Mouse (Mus musculus): ENCODE results near the gene E2f6. TPM values are rescaled to one million over a fixed set of nuclear protein-coding genes. Genes with fewer than 3 reads are reported as not detected.

The E2f6 gene
- polyA plus RNA-seq, 1 experiment from 2014 or later = 65.4 TPM

GRCm38 (mm10) chr12:16781034-16781746 is 29.6 kb upstream of the E2f6 start:
- H3K27me3 ChIP-seq (ENCODE audit: insufficient read depth, poor library complexity, severe bottlenecking) = no peaks in the 10 kb centered on the region
- no peak overlapping the region for H3K27ac ChIP-seq
- DNase-seq (ENCODE audit: low spot score) = no peak
- H3K4me3 ChIP-seq = no peak overlapping the region
- no peaks in the 10 kb centered on the region for H3K9me3 ChIP-seq
- H3K4me1 ChIP-seq (replicated peaks) = peaks cover 14% of the 10 kb centered on the region
- H3K36me3 ChIP-seq = peaks cover 70% of the 10 kb centered on the region
- 88% methylated on average over 14 of the region's 14 CpGs for WGBS

GRCm38 (mm10) chr12:16788600-16788999 is 22.2 kb upstream of the E2f6 start:
- H3K9me3 ChIP-seq = no peaks in the 10 kb centered on the region
- WGBS = 50% methylated on average over 2 of the region's 2 CpGs

GRCm38 (mm10) chr12:16789199-16789598 is 21.6 kb upstream of the E2f6 start:
- Histone ChIP-seq H3K36me3 (peaks cover 53% of the 10 kb centered on the region), H3K4me1 (replicated peaks) (peaks cover 49% of the 10 kb centered on the region), H3K27ac (peak overlapping the region; percentile 89), H3K4me3 (no peak overlapping the region), H3K9me3 (no peaks in the 10 kb centered on the region), H3K27me3 (ENCODE audit: insufficient read depth, poor library complexity, severe bottlenecking) (no peaks in the 10 kb centered on the region)
- 3% methylated on average over 1 of the region's 1 CpGs for WGBS
- no peak for DNase-seq (ENCODE audit: low spot score)

More at GRCm38 (mm10) chr12:16788600-16788999, 22.2 kb upstream of the E2f6 start:
- peaks cover 49% of the 10 kb centered on the region for H3K4me1 ChIP-seq (replicated peaks)
- DNase-seq (ENCODE audit: low spot score) = no peak
- peak overlapping the region; percentile 89 for H3K27ac ChIP-seq
- H3K4me3 ChIP-seq = no peak overlapping the region
- peaks cover 53% of the 10 kb centered on the region for H3K36me3 ChIP-seq
- no peaks in the 10 kb centered on the region for H3K27me3 ChIP-seq (ENCODE audit: insufficient read depth, poor library complexity, severe bottlenecking)

- peak; percentile 90 for DNase-seq (ENCODE audit: low spot score)
- no peaks in the 10 kb centered on the region for H3K27me3 ChIP-seq (ENCODE audit: insufficient read depth, poor library complexity, severe bottlenecking)
- H3K36me3 ChIP-seq = peaks cover 53% of the 10 kb centered on the region
- H3K4me3 ChIP-seq = peak overlapping the region; percentile 27
- peak overlapping the region; percentile 89 for H3K27ac ChIP-seq
- WGBS = 2% methylated on average over 4 of the region's 4 CpGs
- peaks cover 54% of the 10 kb centered on the region for H3K4me1 ChIP-seq (replicated peaks)
- no peaks in the 10 kb centered on the region for H3K9me3 ChIP-seq
Measured at GRCm38 (mm10) chr12:16789756-16790155, 21.0 kb upstream of the E2f6 start.

GRCm38 (mm10) chr12:16790456-16790855 is 20.3 kb upstream of the E2f6 start:
- Histone ChIP-seq H3K36me3 (peaks cover 53% of the 10 kb centered on the region), H3K4me3 (peak overlapping the region; percentile 29), H3K4me1 (replicated peaks) (peaks cover 57% of the 10 kb centered on the region), H3K27me3 (ENCODE audit: insufficient read depth, poor library complexity, severe bottlenecking) (no peaks in the 10 kb centered on the region), H3K27ac (peak overlapping the region; percentile 89), H3K9me3 (no peaks in the 10 kb centered on the region)
- peak; percentile 40 for DNase-seq (ENCODE audit: low spot score)
- WGBS = 35% methylated on average over 4 of the region's 4 CpGs

GRCm38 (mm10) chr12:16793371-16793770 is 17.4 kb upstream of the E2f6 start:
- whole genome bisulfite sequencing = 82% methylated on average over 4 of the region's 4 CpGs
- no peak for DNase-seq (ENCODE audit: low spot score)
- H3K4me3 ChIP-seq = no peak overlapping the region
- H3K27ac ChIP-seq = no peak overlapping the region
- H3K4me1 ChIP-seq (replicated peaks) = peaks cover 58% of the 10 kb centered on the region
- no peaks in the 10 kb centered on the region for H3K9me3 ChIP-seq
- no peaks in the 10 kb centered on the region for H3K27me3 ChIP-seq (ENCODE audit: insufficient read depth, poor library complexity, severe bottlenecking)
- peaks cover 50% of the 10 kb centered on the region for H3K36me3 ChIP-seq

- 88% methylated on average over 3 of the region's 3 CpGs for WGBS
- H3K36me3 ChIP-seq = peaks cover 50% of the 10 kb centered on the region
- peaks cover 54% of the 10 kb centered on the region for H3K4me1 ChIP-seq (replicated peaks)
- DNase-seq (ENCODE audit: low spot score) = no peak
- H3K9me3 ChIP-seq = no peaks in the 10 kb centered on the region
- no peak overlapping the region for H3K27ac ChIP-seq
- no peak overlapping the region for H3K4me3 ChIP-seq
- no peaks in the 10 kb centered on the region for H3K27me3 ChIP-seq (ENCODE audit: insufficient read depth, poor library complexity, severe bottlenecking)
Measured at GRCm38 (mm10) chr12:16795781-16796180, 15.0 kb upstream of the E2f6 start.

GRCm38 (mm10) chr12:16798894-16799293 is 11.9 kb upstream of the E2f6 start:
- H3K9me3 ChIP-seq = no peaks in the 10 kb centered on the region
- H3K36me3 ChIP-seq = peaks cover 32% of the 10 kb centered on the region
- H3K27ac ChIP-seq = peak overlapping the region; percentile 98
- 27% methylated on average over 3 of the region's 3 CpGs for WGBS
- H3K27me3 ChIP-seq (ENCODE audit: insufficient read depth, poor library complexity, severe bottlenecking) = no peaks in the 10 kb centered on the region
- DNase-seq (ENCODE audit: low spot score) = peak; percentile 38
- H3K4me3 ChIP-seq = peak overlapping the region; percentile 81
- H3K4me1 ChIP-seq (replicated peaks) = peaks cover 77% of the 10 kb centered on the region

- Histone ChIP-seq H3K9me3 (no peaks in the 10 kb centered on the region), H3K4me3 (peak overlapping the region; percentile 81), H3K27me3 (ENCODE audit: insufficient read depth, poor library complexity, severe bottlenecking) (no peaks in the 10 kb centered on the region), H3K27ac (peak overlapping the region; percentile 98), H3K4me1 (replicated peaks) (peaks cover 82% of the 10 kb centered on the region), H3K36me3 (peaks cover 22% of the 10 kb centered on the region; the same call in 1 of the 2 replicates)
- DNase-seq (ENCODE audit: low spot score) = no peak
- WGBS = 0% methylated on average over 6 of the region's 6 CpGs
Measured at GRCm38 (mm10) chr12:16799928-16800258, 10.9 kb upstream of the E2f6 start.

GRCm38 (mm10) chr12:16800259-16800958 is 10.4 kb upstream of the E2f6 start, which contains the start of gene Greb1:
Gene Greb1, minus strand, starts transcription at chr12:16800886.
- Histone ChIP-seq H3K27me3 (ENCODE audit: insufficient read depth, poor library complexity, severe bottlenecking) (no peaks in the 10 kb centered on the region), H3K4me3 (peak within 1 kb of the TSS; percentile 81), H3K27ac (peak within 1 kb of the TSS; percentile 98), H3K36me3 (peaks cover 17% of the 10 kb centered on the region; the same call in 1 of the 2 replicates), H3K4me1 (replicated peaks) (peaks cover 85% of the 10 kb centered on the region), H3K9me3 (no peaks in the 10 kb centered on the region)
- under 1% methylated on average over 52 of the region's 53 CpGs for WGBS
- DNase-seq (ENCODE audit: low spot score) = peak; percentile 81

- H3K4me3 ChIP-seq = peak overlapping the region; percentile 81
- peak overlapping the region; percentile 98 for H3K27ac ChIP-seq
- H3K27me3 ChIP-seq (ENCODE audit: insufficient read depth, poor library complexity, severe bottlenecking) = peaks cover 4% of the 10 kb centered on the region
- DNase-seq (ENCODE audit: low spot score) = no peak
- H3K36me3 ChIP-seq = peaks cover 12% of the 10 kb centered on the region; the same call in 1 of the 2 replicates
- H3K4me1 ChIP-seq (replicated peaks) = peaks cover 88% of the 10 kb centered on the region
- H3K9me3 ChIP-seq = no peaks in the 10 kb centered on the region
- WGBS = under 1% methylated on average over 12 of the region's 12 CpGs
Measured at GRCm38 (mm10) chr12:16800959-16801315, 9.8 kb upstream of the E2f6 start.

GRCm38 (mm10) chr12:16803237-16803955 is 7.4 kb upstream of the E2f6 start:
- no peaks in the 10 kb centered on the region for H3K36me3 ChIP-seq
- H3K27ac ChIP-seq = peak overlapping the region; percentile 85
- DNase-seq (ENCODE audit: low spot score) = peak; percentile 46
- WGBS = 13% methylated on average over 5 of the region's 5 CpGs
- peaks cover 23% of the 10 kb centered on the region for H3K27me3 ChIP-seq (ENCODE audit: insufficient read depth, poor library complexity, severe bottlenecking)
- H3K4me1 ChIP-seq (replicated peaks) = peaks cover 67% of the 10 kb centered on the region
- no peaks in the 10 kb centered on the region for H3K9me3 ChIP-seq
- no peak overlapping the region for H3K4me3 ChIP-seq

All from hindbrain, embryonic 10.5 days (tissue).